8 mouse cellular contexts compared by ENCODE assay signal in the genomic region with DNA sequence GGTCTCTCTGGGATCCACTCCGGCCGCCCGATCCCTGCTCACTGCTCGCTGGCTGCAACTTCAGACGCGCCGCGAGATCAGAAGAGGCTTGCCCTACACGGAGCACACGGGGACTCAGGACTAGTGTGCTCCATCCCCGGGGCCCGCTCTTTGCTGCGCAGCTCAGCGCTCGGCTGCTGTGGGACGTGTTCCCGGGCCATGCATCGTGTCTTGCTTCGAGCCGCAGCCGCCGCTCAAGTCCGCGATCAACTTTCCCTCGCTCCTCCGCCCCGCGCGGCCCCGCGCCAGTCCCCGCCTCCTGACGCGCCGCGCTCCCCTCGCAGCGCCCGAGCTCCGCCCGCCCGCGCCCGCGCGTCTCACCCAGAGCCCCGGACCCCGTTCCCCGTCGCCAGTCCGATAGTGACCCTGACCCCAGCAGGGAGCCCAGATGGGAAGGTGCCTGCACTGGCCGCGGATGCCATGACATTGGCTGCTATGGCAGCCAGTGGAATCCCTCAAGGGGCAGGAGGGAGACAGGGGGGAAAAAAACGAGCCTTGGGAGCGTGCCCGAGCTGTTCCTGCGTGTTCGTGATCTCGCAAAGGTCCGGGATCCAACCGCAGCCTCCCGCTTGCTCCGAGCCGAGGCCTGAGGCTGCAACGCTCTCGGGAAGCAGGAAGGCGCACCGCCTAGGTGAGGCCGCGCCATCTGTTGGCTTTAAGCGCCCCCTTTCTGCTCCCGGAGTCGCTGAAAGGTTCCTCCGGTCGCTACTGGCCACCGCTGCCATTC. TPM values are rescaled to one million over a fixed set of nuclear protein-coding genes. Genes with fewer than 3 reads are reported as not detected.
DNase-seq lines count a peak whose midpoint lies in the region; ATAC-seq and TF ChIP-seq lines count a peak whose summit lies in the region.

No protein-coding gene starts in this region.

- H3K36me3 ChIP-seq in E14TG2a.4 (ENCODE audit: insufficient read depth, low read length) = no peaks in the 10 kb centered on the region
- no peaks in the 10 kb centered on the region for H3K36me3 ChIP-seq in forebrain, embryonic 13.5 days (ENCODE audit: poor library complexity, severe bottlenecking)
- no peaks in the 10 kb centered on the region for H3K36me3 ChIP-seq in heart, postnatal 0 days (replicated peaks; ENCODE audit: control insufficient read depth, insufficient read depth, low read length)

- peak; percentile 24 for DNase-seq in heart, postnatal 0 days (ENCODE audit: low spot score)
- peak; percentile 51 to 79 for DNase-seq in kidney, postnatal 36 days
- peak; percentile 29 for DNase-seq in lung, adult 2 months
- peak; percentile 70 for DNase-seq in thymus, postnatal 25 days

- no peak for TF ChIP-seq EP300 in heart, postnatal 0 days (IDR thresholded peaks at IDR 0.05; ENCODE audit: low read depth)

- H3K9me3 ChIP-seq in E14TG2a.4 (ENCODE audit: low read length) = no peaks in the 10 kb centered on the region
- no peaks in the 10 kb centered on the region for H3K9me3 ChIP-seq in forebrain, embryonic 13.5 days (replicated peaks)
- no peaks in the 10 kb centered on the region for H3K9me3 ChIP-seq in heart, postnatal 0 days (replicated peaks; ENCODE audit: control insufficient read depth, low read length)

- no peak for TF ChIP-seq POLR2A in lung, adult 2 months (IDR thresholded peaks at IDR 0.05; ENCODE audit: borderline replicate concordance, extremely low read depth, low read depth, low read length)
- no peak for TF ChIP-seq POLR2A in olfactory bulb, adult 2 months (IDR thresholded peaks at IDR 0.05; ENCODE audit: insufficient read depth, low read depth, low read length)

- peak; percentile 63 for ATAC-seq in forebrain, embryonic 13.5 days
- peak; percentile 61; the same call in 1 of the 2 replicates for ATAC-seq in heart, postnatal 0 days (ENCODE audit: insufficient read depth, low read depth)

- H3K4me3 ChIP-seq in E14TG2a.4 (replicated peaks; ENCODE audit: low read length) = peak overlapping the region; percentile 79
- H3K4me3 ChIP-seq in brown adipose tissue, adult 24 weeks (ENCODE audit: insufficient read depth, low read depth, low read length) = peak overlapping the region; percentile 64
- peak overlapping the region; percentile 58 for H3K4me3 ChIP-seq in forebrain, embryonic 13.5 days
- peak overlapping the region; percentile 57 for H3K4me3 ChIP-seq in heart, postnatal 0 days (ENCODE audit: low read depth, low read length)
- peak overlapping the region; percentile 29 for H3K4me3 ChIP-seq in lung, adult 2 months (replicated peaks; ENCODE audit: extremely low read depth, low read depth, low read length)
- H3K4me3 ChIP-seq in olfactory bulb, adult 2 months (ENCODE audit: insufficient read depth, low read depth, low read length) = peak overlapping the region; percentile 58

- peak overlapping the region; percentile 65 for H3K9ac ChIP-seq in forebrain, embryonic 13.5 days
- no peak overlapping the region for H3K9ac ChIP-seq in heart, postnatal 0 days (replicated peaks; ENCODE audit: low read depth, low read length)

- H3K4me1 ChIP-seq in E14TG2a.4 (replicated peaks; ENCODE audit: low read depth, low read length) = peaks cover 35% of the 10 kb centered on the region
- H3K4me1 ChIP-seq in brown adipose tissue, adult 24 weeks (ENCODE audit: control insufficient read depth, insufficient read depth, insufficient read length, low read length) = no peaks in the 10 kb centered on the region
- H3K4me1 ChIP-seq in forebrain, embryonic 13.5 days = peaks cover 27% of the 10 kb centered on the region
- H3K4me1 ChIP-seq in heart, postnatal 0 days (ENCODE audit: control insufficient read depth, insufficient read depth) = peaks cover 8% of the 10 kb centered on the region; the same call in 1 of the 2 replicates
- no peaks in the 10 kb centered on the region for H3K4me1 ChIP-seq in lung, adult 2 months (ENCODE audit: control insufficient read depth, insufficient read depth, low read length)
- peaks cover 18% of the 10 kb centered on the region for H3K4me1 ChIP-seq in olfactory bulb, adult 2 months (ENCODE audit: control insufficient read depth, insufficient read depth, low read length)

- H3K27me3 ChIP-seq in E14TG2a.4 (ENCODE audit: insufficient read depth, low read length) = peaks cover 83% of the 10 kb centered on the region
- peaks cover 70% of the 10 kb centered on the region for H3K27me3 ChIP-seq in forebrain, embryonic 13.5 days
- peaks cover 63% of the 10 kb centered on the region for H3K27me3 ChIP-seq in heart, postnatal 0 days (ENCODE audit: control insufficient read depth, insufficient read depth, low read length)

- TF ChIP-seq CTCF in E14TG2a.4 (conservative IDR thresholded peaks at IDR 0.05; ENCODE audit: low read length) = no peak
- TF ChIP-seq CTCF in heart, postnatal 0 days (IDR thresholded peaks at IDR 0.05; ENCODE audit: low read depth) = peak; percentile 58
- no peak for TF ChIP-seq CTCF in lung, adult 2 months (IDR thresholded peaks at IDR 0.05; ENCODE audit: insufficient read depth, low read length)
- TF ChIP-seq CTCF in olfactory bulb, adult 2 months (IDR thresholded peaks at IDR 0.05; ENCODE audit: insufficient read depth, low read depth, low read length) = peak; percentile 73

- WGBS in forebrain, embryonic 13.5 days = under 1% methylated on average over 74 of the region's 76 CpGs
- 0% methylated on average over 72 of the region's 76 CpGs for WGBS in heart, postnatal 0 days
- under 1% methylated on average over 76 of the region's 76 CpGs for WGBS in lung, adult 2 months
- WGBS in olfactory bulb, adult 2 months = under 1% methylated on average over 76 of the region's 76 CpGs

- H3K27ac ChIP-seq in brown adipose tissue, adult 24 weeks (replicated peaks; ENCODE audit: low read depth, low read length) = 0 out of 2 replicates have a peak overlapping the region, but pooled peaks have one; percentile 49
- H3K27ac ChIP-seq in forebrain, embryonic 13.5 days = no peak overlapping the region
- H3K27ac ChIP-seq in heart, postnatal 0 days (ENCODE audit: low read depth) = no peak overlapping the region
- H3K27ac ChIP-seq in olfactory bulb, adult 2 months (ENCODE audit: insufficient read depth, low read depth, low read length) = no peak overlapping the region

- H3K4me2 ChIP-seq in forebrain, embryonic 13.5 days = peak overlapping the region; percentile 97
- peak overlapping the region; percentile 92 for H3K4me2 ChIP-seq in heart, postnatal 0 days (ENCODE audit: low read depth, low read length)

RNA-seq across cellular contexts. Expression of a gene that starts 9.1 kb away (rescaled TPM):
- 2.1 and 2.4 TPM in 2 replicates for polyA plus RNA-seq in brown adipose tissue, adult 24 weeks (2012; ENCODE audit: insufficient read depth, insufficient read length, missing spikeins)
- polyA plus RNA-seq in forebrain, embryonic 13.5 days (2015; fragmentation: Nextera tagmentation; extraction: Ambion mirVana) = 0.89 and 1.1 TPM in 2 replicates
- total RNA-seq in heart, postnatal 0 days (2014; rRNA removed; ENCODE audit: low replicate concordance) = 0.15 and 0.23 TPM in 2 replicates
- 0.16 and 0.23 TPM in 2 replicates for polyA plus RNA-seq in heart, postnatal 0 days (2015; fragmentation: Nextera tagmentation; extraction: Ambion mirVana)
- polyA plus RNA-seq in lung, adult 2 months (2012; rRNA removed) = 0.50 and 0.78 TPM in 2 replicates
- polyA plus RNA-seq in olfactory bulb, adult 2 months (2012; ENCODE audit: insufficient read depth, insufficient read length, low replicate concordance, missing spikeins) = not detected in 2 replicates

Comparison
In these comparisons a context has a peak if more than half of its experiments do, and no peak if none do; other contexts are left out.
1. H3K4me3 ChIP-seq: peak in every context shown above with its lines; median percentile 79 in E14TG2a.4; 64 in brown adipose tissue, adult 24 weeks; 58 in forebrain, embryonic 13.5 days; 58 in olfactory bulb, adult 2 months; 57 in heart, postnatal 0 days; 29 in lung, adult 2 months.
2. CTCF ChIP-seq: peak in heart, postnatal 0 days (single experiment) and olfactory bulb, adult 2 months (single experiment); none in E14TG2a.4 (single experiment) and lung, adult 2 months (single experiment).
3. Peak in every context shown above with its lines, with median percentiles within 50 percentile points of each other: DNase-seq.